Mouse (Mus musculus) cerebellum, adult 2 months (tissue): ENCODE measurements around the gene Tpst2.

ENCODE experiments used
- CTCF ChIP-seq: fragments of 200-500 bp; IDR thresholded peaks from 2 replicates; pipeline ENCODE4 v1.5.1; 2011; ENCODE audit warnings: low read depth, mild to moderate bottlenecking, control low read depth, low read length, moderate library complexity, borderline replicate concordance; ENCODE audit not compliant: insufficient read depth
- POLR2A ChIP-seq: fragments of 200-500 bp; IDR thresholded peaks from 2 replicates; pipeline ENCODE4 v1.6.1; 2011; ENCODE audit warnings: low read length, control low read depth, borderline replicate concordance; ENCODE audit not compliant: insufficient read depth

DNA sequence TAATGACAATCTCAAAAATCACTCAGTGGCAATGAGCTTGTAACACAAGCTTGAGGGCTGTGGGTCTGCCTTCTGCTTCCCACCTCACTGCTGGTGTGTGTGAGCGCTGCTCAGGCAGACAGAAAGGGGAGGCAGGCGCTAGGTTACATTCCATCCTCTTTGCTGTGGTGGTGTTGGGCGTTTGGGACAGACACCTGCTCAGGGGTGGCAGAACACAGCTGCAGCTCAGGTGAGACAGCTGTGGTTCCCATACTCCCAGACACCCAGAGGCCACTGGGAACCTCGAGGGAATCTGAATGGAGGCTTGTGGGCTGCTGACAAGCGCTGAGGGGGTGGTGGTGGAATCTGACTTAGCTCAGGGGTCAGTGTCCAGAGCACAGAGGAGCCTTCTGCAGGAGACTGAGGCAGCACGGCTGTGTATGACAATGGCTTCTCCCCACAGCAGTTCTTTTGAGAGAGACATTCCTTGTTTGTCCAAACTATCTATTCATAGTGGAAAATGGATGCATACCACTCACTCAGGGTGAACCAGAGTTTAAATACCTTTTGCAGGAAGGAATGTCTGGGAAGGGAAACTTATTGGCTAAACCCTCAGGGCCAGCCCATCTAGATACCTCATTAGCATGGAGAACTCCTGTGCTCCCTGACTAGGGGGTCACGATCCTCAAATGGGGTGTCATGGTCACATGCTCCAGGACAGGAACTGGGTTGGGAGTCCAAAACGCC is 31.4 kb upstream of the Tpst2 start:
- TF ChIP-seq CTCF: no peak
- TF ChIP-seq POLR2A: no peak
